Mouse (Mus musculus): ENCODE results near the gene Cald1. TPM values are rescaled to one million over a fixed set of nuclear protein-coding genes. Genes with fewer than 3 reads are reported as not detected.

Gene Cald1
- polyA plus RNA-seq, 1 experiment: 24.7 TPM

- no peak overlapping the region for H3K27ac ChIP-seq (ENCODE audit: insufficient read depth, low read depth, low read length)
- no peak overlapping the region for H3K4me3 ChIP-seq (ENCODE audit: insufficient read depth, low read depth, low read length)
- no peak for DNase-seq
- WGBS: 73% methylated on average over 4 of the region's 4 CpGs
- H3K4me1 ChIP-seq (ENCODE audit: control insufficient read depth, insufficient read depth, low read length): no peaks in the 10 kb centered on the region
- TF ChIP-seq POLR2A (IDR thresholded peaks at IDR 0.05; ENCODE audit: low read depth, low read length) (no peak), CTCF (conservative IDR thresholded peaks at IDR 0.05; ENCODE audit: insufficient read depth, insufficient read length, low read depth, low read length) (no peak)
- no peaks in the 10 kb centered on the region for H3K36me3 ChIP-seq (ENCODE audit: control insufficient read depth, insufficient read depth, low read length)
- H3K27me3 ChIP-seq (replicated peaks; ENCODE audit: control insufficient read depth, insufficient read depth, low read length): no peaks in the 10 kb centered on the region
Observed at GRCm38 (mm10) chr6:34664291-34664690, 66.0 kb downstream of the Cald1 start.

GRCm38 (mm10) chr6:34664749-34665148 is 66.4 kb downstream of the Cald1 start:
- no peaks in the 10 kb centered on the region for H3K27me3 ChIP-seq (replicated peaks; ENCODE audit: control insufficient read depth, insufficient read depth, low read length)
- H3K36me3 ChIP-seq (ENCODE audit: control insufficient read depth, insufficient read depth, low read length): no peaks in the 10 kb centered on the region
- no peak overlapping the region for H3K4me3 ChIP-seq (ENCODE audit: insufficient read depth, low read depth, low read length)
- TF ChIP-seq POLR2A (IDR thresholded peaks at IDR 0.05; ENCODE audit: low read depth, low read length) (no peak), CTCF (conservative IDR thresholded peaks at IDR 0.05; ENCODE audit: insufficient read depth, insufficient read length, low read depth, low read length) (no peak)
- DNase-seq: no peak
- no peaks in the 10 kb centered on the region for H3K4me1 ChIP-seq (ENCODE audit: control insufficient read depth, insufficient read depth, low read length)
- WGBS: 51% methylated on average over 5 of the region's 5 CpGs
- no peak overlapping the region for H3K27ac ChIP-seq (ENCODE audit: insufficient read depth, low read depth, low read length)

GRCm38 (mm10) chr6:34668739-34669254 is 70.5 kb downstream of the Cald1 start:
- DNase-seq: no peak
- Histone ChIP-seq H3K36me3 (ENCODE audit: control insufficient read depth, insufficient read depth, low read length) (no peaks in the 10 kb centered on the region), H3K27me3 (replicated peaks; ENCODE audit: control insufficient read depth, insufficient read depth, low read length) (no peaks in the 10 kb centered on the region), H3K4me1 (ENCODE audit: control insufficient read depth, insufficient read depth, low read length) (no peaks in the 10 kb centered on the region), H3K4me3 (ENCODE audit: insufficient read depth, low read depth, low read length) (no peak overlapping the region), H3K27ac (ENCODE audit: insufficient read depth, low read depth, low read length) (no peak overlapping the region)
- 43% methylated on average over 5 of the region's 5 CpGs for WGBS
- TF ChIP-seq POLR2A (IDR thresholded peaks at IDR 0.05; ENCODE audit: low read depth, low read length): no peak
- no peak for TF ChIP-seq CTCF (conservative IDR thresholded peaks at IDR 0.05; ENCODE audit: insufficient read depth, insufficient read length, low read depth, low read length)

- Histone ChIP-seq H3K4me3 (ENCODE audit: insufficient read depth, low read depth, low read length) (no peak overlapping the region), H3K27me3 (replicated peaks; ENCODE audit: control insufficient read depth, insufficient read depth, low read length) (no peaks in the 10 kb centered on the region), H3K36me3 (ENCODE audit: control insufficient read depth, insufficient read depth, low read length) (no peaks in the 10 kb centered on the region), H3K27ac (ENCODE audit: insufficient read depth, low read depth, low read length) (no peak overlapping the region), H3K4me1 (ENCODE audit: control insufficient read depth, insufficient read depth, low read length) (no peaks in the 10 kb centered on the region)
- 80% methylated on average over 1 of the region's 1 CpGs for WGBS
- TF ChIP-seq POLR2A (IDR thresholded peaks at IDR 0.05; ENCODE audit: low read depth, low read length) (no peak), CTCF (conservative IDR thresholded peaks at IDR 0.05; ENCODE audit: insufficient read depth, insufficient read length, low read depth, low read length) (no peak)
- no peak for DNase-seq
Observed at GRCm38 (mm10) chr6:34671355-34671754, 73.1 kb downstream of the Cald1 start.

- H3K27me3 ChIP-seq (replicated peaks; ENCODE audit: control insufficient read depth, insufficient read depth, low read length): no peaks in the 10 kb centered on the region
- no peaks in the 10 kb centered on the region for H3K36me3 ChIP-seq (ENCODE audit: control insufficient read depth, insufficient read depth, low read length)
- no peak for DNase-seq
- no peak for TF ChIP-seq POLR2A (IDR thresholded peaks at IDR 0.05; ENCODE audit: low read depth, low read length)
- no peaks in the 10 kb centered on the region for H3K4me1 ChIP-seq (ENCODE audit: control insufficient read depth, insufficient read depth, low read length)
- no peak overlapping the region for H3K4me3 ChIP-seq (ENCODE audit: insufficient read depth, low read depth, low read length)
- no peak overlapping the region for H3K27ac ChIP-seq (ENCODE audit: insufficient read depth, low read depth, low read length)
- 85% methylated on average over 7 of the region's 7 CpGs for WGBS
Observed at GRCm38 (mm10) chr6:34674416-34674815, 76.1 kb downstream of the Cald1 start.

- DNase-seq: no peak
- 83% methylated on average over 10 of the region's 10 CpGs for WGBS
- no peak overlapping the region for H3K4me3 ChIP-seq (ENCODE audit: insufficient read depth, low read depth, low read length)
- H3K36me3 ChIP-seq (ENCODE audit: control insufficient read depth, insufficient read depth, low read length): no peaks in the 10 kb centered on the region
- no peaks in the 10 kb centered on the region for H3K4me1 ChIP-seq (ENCODE audit: control insufficient read depth, insufficient read depth, low read length)
- H3K27me3 ChIP-seq (replicated peaks; ENCODE audit: control insufficient read depth, insufficient read depth, low read length): no peaks in the 10 kb centered on the region
- no peak overlapping the region for H3K27ac ChIP-seq (ENCODE audit: insufficient read depth, low read depth, low read length)
- no peak for TF ChIP-seq POLR2A (IDR thresholded peaks at IDR 0.05; ENCODE audit: low read depth, low read length)
- TF ChIP-seq CTCF (conservative IDR thresholded peaks at IDR 0.05; ENCODE audit: insufficient read depth, insufficient read length, low read depth, low read length): no peak
Observed at GRCm38 (mm10) chr6:34674897-34675296, 76.6 kb downstream of the Cald1 start.

GRCm38 (mm10) chr6:34682126-34682525 is 83.8 kb downstream of the Cald1 start:
- Histone ChIP-seq H3K4me3 (ENCODE audit: insufficient read depth, low read depth, low read length) (no peak overlapping the region), H3K4me1 (ENCODE audit: control insufficient read depth, insufficient read depth, low read length) (0 out of 2 replicates have a peak, but pooled peaks cover 1% of the 10 kb centered on the region), H3K27me3 (replicated peaks; ENCODE audit: control insufficient read depth, insufficient read depth, low read length) (no peaks in the 10 kb centered on the region), H3K27ac (ENCODE audit: insufficient read depth, low read depth, low read length) (no peak overlapping the region; the same call in none of the 2 replicates), H3K36me3 (ENCODE audit: control insufficient read depth, insufficient read depth, low read length) (no peaks in the 10 kb centered on the region)
- TF ChIP-seq CTCF (conservative IDR thresholded peaks at IDR 0.05; ENCODE audit: insufficient read depth, insufficient read length, low read depth, low read length) (no peak), POLR2A (IDR thresholded peaks at IDR 0.05; ENCODE audit: low read depth, low read length) (no peak)
- DNase-seq: peak; percentile 31
- 40% methylated on average over 8 of the region's 8 CpGs for WGBS

All from kidney, adult 2 months (tissue).